Mouse (Mus musculus) embryonic facial prominence, embryonic 10.5 days (tissue): Measurements from ENCODE around the gene Ppp1r27. TPM values are rescaled to one million over a fixed set of nuclear protein-coding genes. Genes with fewer than 3 reads are reported as not detected.

Source experiments
- DNase-seq: peaks from one replicate; pipeline ENCODE4 v3.0.0-alpha.2; 2017; ENCODE audit warnings: low spot score
- H3K27ac ChIP-seq: fragments of 300-500 bp; sonication (generic); replicated peaks from 2 replicates; pipeline ENCODE4 v1.5.1; 2016; ENCODE audit warnings: mild to moderate bottlenecking
- H3K27me3 ChIP-seq: fragments of 300-500 bp; sonication (generic); replicated peaks from 2 replicates; pipeline ENCODE4 v1.6.1; 2016; ENCODE audit warnings: low read depth, mild to moderate bottlenecking; ENCODE audit not compliant: poor library complexity, severe bottlenecking
- H3K36me3 ChIP-seq: fragments of 300-500 bp; sonication (generic); replicated peaks from 2 replicates; pipeline ENCODE4 v1.6.1; 2016; ENCODE audit warnings: mild to moderate bottlenecking, moderate library complexity
- H3K4me1 ChIP-seq: fragments of 300-500 bp; sonication (generic); 2 replicates; pipeline ENCODE4 v1.6.1; 2016
- H3K4me3 ChIP-seq: fragments of 300-500 bp; sonication (generic); 2 replicates; pipeline ENCODE4 v1.5.1; 2016; ENCODE audit warnings: mild to moderate bottlenecking, moderate library complexity
- H3K9me3 ChIP-seq: fragments of 300-500 bp; sonication (generic); 2 replicates; pipeline ENCODE4 v1.6.1; 2016; ENCODE audit warnings: mild to moderate bottlenecking
- WGBS: fragments of 180-500 bp; shearing (Covaris S2); methylation state at CpG from one replicate; pipeline ENCODE4 v1.1.7; 2016; 5-methylcytosine and 5-hydroxymethylcytosine counted together
- polyA plus RNA-seq: library from polyadenylated mRNA; unstranded; fragments of >200 nt; fragmentation: Nextera tagmentation; extraction: Ambion mirVana; gene quantifications from 2 replicates; pipeline ENCODE4 v1.2.1, GENCODE M21; 2016

The Ppp1r27 gene
- polyA plus RNA-seq, 1 experiment from 2014 or later, result not detected

- 63% methylated on average over 7 of the region's 7 CpGs for WGBS
- H3K9me3 ChIP-seq, result peaks cover 5% of the 10 kb centered on the region; the same call in 1 of the 2 replicates
- peaks cover 68% of the 10 kb centered on the region for H3K36me3 ChIP-seq
- peak overlapping the region; percentile 92 for H3K4me3 ChIP-seq
- DNase-seq, result peak; percentile 19
- H3K27me3 ChIP-seq, result no peaks in the 10 kb centered on the region
- H3K4me1 ChIP-seq, result peaks cover 37% of the 10 kb centered on the region
- peak overlapping the region; percentile 96 for H3K27ac ChIP-seq
Measured at GRCm38 (mm10) chr11:120580190-120580589, 29.3 kb upstream of the Ppp1r27 start.

GRCm38 (mm10) chr11:120579316-120580107, 28.6 kb upstream of the Ppp1r27 start:
- peak overlapping the region; percentile 92 for H3K4me3 ChIP-seq
- peaks cover 61% of the 10 kb centered on the region for H3K36me3 ChIP-seq
- peaks cover 5% of the 10 kb centered on the region; the same call in 1 of the 2 replicates for H3K9me3 ChIP-seq
- no peaks in the 10 kb centered on the region for H3K27me3 ChIP-seq
- peak overlapping the region; percentile 96 for H3K27ac ChIP-seq
- H3K4me1 ChIP-seq, result peaks cover 41% of the 10 kb centered on the region
- peak; percentile 87 for DNase-seq
- WGBS, result 62% methylated on average over 15 of the region's 15 CpGs

DNA sequence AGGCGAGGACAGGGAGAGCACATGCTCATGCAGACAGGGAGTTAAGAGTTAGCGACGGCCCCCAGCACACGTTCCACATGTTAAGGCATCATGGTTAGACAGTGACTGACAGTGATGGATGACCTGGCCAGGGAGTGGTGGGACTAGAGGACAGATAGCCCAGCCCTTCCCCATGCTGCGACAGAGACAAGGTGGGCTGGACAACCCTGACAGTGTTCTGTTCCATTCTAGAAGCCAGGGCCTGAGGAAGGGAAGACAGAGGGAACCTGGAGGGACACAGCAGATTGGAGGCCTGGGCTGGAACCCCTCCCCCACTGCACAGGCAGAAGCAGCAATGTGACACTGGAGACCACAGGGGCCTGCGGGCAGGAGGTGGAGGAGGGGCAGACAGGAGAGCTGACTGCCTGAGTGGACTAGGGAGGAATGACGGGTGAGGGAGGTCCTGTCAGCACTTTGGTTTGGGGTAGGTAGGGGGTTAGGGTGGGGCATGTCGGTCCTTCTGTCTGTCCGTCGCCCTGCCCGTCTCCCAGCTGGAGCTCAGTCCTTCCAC, 27.8 kb upstream of the Ppp1r27 start:
- peak; percentile 49 for DNase-seq
- Histone ChIP-seq H3K4me1 (peaks cover 49% of the 10 kb centered on the region), H3K9me3 (peaks cover under 1% of the 10 kb centered on the region; the same call in 1 of the 2 replicates), H3K27ac (peak overlapping the region; percentile 66), H3K27me3 (no peaks in the 10 kb centered on the region), H3K4me3 (peak overlapping the region; percentile 92), H3K36me3 (peaks cover 54% of the 10 kb centered on the region)
- 75% methylated on average over 11 of the region's 11 CpGs for WGBS

DNA sequence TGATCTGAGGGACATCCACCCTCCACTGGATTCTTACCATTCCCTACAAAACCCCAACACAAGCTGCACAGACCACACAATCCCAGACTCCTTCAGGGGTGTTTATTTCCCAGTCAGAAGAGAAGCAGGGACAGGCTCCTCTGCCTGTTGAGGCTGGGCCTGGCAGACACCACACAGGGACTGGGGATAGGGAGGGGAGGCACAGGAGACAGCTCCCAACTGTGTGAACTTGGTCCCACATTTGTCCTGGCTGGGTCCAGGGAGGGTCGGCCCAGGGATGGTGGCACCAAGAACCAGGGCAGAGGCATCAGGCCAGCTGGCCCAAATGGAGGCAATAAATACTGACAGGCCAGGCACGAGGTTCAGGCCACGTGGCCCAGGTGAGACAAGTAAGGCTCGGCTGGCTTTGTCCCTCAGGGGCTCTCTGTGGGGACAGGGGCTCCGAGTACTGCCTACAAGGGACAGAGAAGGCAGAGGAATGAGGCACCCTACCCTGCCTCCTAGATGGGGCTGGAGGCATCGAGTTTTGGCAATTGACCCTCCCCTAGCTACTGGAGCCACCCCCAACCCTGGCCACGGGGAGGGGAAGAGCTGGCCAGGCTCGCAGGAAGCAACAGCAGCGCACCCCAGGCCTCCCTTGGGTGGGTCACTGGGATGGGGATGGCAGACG, 27.2 kb upstream of the Ppp1r27 start:
- Histone ChIP-seq H3K27me3 (no peaks in the 10 kb centered on the region), H3K36me3 (peaks cover 47% of the 10 kb centered on the region), H3K4me3 (peak overlapping the region; percentile 92), H3K4me1 (peaks cover 49% of the 10 kb centered on the region), H3K9me3 (no peaks in the 10 kb centered on the region), H3K27ac (peak overlapping the region; percentile 48; the same call in 1 of the 2 replicates)
- 88% methylated on average over 10 of the region's 10 CpGs for WGBS
- DNase-seq, result no peak

DNA sequence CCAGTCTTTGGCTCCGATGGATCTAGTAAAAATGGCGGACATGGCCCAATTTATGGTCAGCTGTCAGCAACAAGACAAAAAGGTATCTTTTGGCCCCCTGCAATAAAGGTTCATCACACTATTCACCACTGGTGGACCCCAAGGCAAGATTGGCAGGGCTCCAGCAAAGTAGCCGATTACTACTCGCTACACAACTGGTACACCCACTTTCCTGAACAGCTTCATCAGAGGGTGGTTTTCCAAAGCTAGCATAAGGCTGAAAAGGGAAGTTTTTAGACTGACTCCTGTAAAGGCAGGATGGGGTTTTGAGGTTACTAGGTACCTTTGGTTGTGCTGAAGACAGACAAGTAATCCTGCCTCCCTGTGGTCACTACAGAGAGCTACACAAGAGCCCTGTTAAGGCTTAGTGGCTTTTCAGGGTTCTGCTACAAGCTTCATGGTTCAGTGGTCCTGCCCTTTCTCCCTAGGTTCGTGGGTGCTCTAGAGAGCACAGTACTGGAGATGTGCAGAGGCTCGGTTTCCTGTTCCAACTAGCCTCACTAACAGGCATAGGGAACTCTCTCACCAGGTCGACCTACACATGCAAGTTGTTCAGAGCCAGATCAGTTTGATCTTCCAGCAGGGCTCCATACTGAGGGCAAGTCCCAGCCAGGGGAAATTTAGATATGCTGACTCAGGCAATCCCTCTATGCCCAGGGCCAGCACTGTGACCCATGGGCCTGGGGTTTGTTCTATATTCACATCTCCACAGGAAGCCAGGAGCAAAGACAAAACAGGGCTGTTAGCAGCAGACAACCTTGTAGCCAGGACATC, 26.5 kb upstream of the Ppp1r27 start:
- Histone ChIP-seq H3K4me1 (peaks cover 47% of the 10 kb centered on the region), H3K4me3 (peak overlapping the region; percentile 92; the same call in 1 of the 2 replicates), H3K9me3 (no peaks in the 10 kb centered on the region), H3K36me3 (peaks cover 42% of the 10 kb centered on the region), H3K27me3 (no peaks in the 10 kb centered on the region), H3K27ac (0 out of 2 replicates have a peak overlapping the region, but pooled peaks have one; percentile 48)
- WGBS, result 83% methylated on average over 7 of the region's 7 CpGs
- no peak for DNase-seq

GRCm38 (mm10) chr11:120576365-120576981, 25.5 kb upstream of the Ppp1r27 start:
- Histone ChIP-seq H3K4me3 (peak overlapping the region; percentile 19; the same call in 1 of the 2 replicates), H3K36me3 (peaks cover 45% of the 10 kb centered on the region), H3K27me3 (no peaks in the 10 kb centered on the region), H3K27ac (no peak overlapping the region), H3K4me1 (peaks cover 45% of the 10 kb centered on the region), H3K9me3 (no peaks in the 10 kb centered on the region)
- no peak for DNase-seq
- 90% methylated on average over 3 of the region's 3 CpGs for WGBS

GRCm38 (mm10) chr11:120575940-120576339, 25.0 kb upstream of the Ppp1r27 start:
- H3K4me3 ChIP-seq, result no peak overlapping the region
- no peak for DNase-seq
- no peaks in the 10 kb centered on the region for H3K9me3 ChIP-seq
- no peak overlapping the region for H3K27ac ChIP-seq
- H3K4me1 ChIP-seq, result peaks cover 49% of the 10 kb centered on the region
- H3K36me3 ChIP-seq, result peaks cover 50% of the 10 kb centered on the region
- H3K27me3 ChIP-seq, result no peaks in the 10 kb centered on the region

DNA sequence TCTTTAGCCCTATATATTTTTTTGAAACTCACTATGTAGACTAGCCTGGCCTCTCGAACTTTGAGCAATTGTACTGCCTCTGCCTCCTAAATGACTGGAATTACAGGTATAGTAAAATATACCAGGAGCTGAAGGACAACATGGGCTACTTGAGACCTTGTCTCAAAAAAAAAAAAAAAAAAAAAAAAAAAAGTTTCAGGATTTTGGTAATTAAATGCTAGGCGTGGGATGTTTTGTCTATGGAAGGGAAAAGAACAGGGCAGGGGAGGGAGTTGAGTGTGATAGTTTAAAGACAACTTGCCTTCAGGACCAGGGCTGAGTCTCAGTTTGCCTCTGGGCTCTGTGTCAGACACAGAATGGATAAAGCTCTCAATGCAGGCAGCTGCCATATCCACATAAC, 24.1 kb upstream of the Ppp1r27 start:
- DNase-seq, result no peak
- peaks cover 56% of the 10 kb centered on the region for H3K36me3 ChIP-seq
- peaks cover 48% of the 10 kb centered on the region for H3K4me1 ChIP-seq
- H3K9me3 ChIP-seq, result no peaks in the 10 kb centered on the region
- H3K27me3 ChIP-seq, result no peaks in the 10 kb centered on the region
- no peak overlapping the region for H3K27ac ChIP-seq
- WGBS, result 79% methylated on average over 2 of the region's 2 CpGs
- peak overlapping the region; percentile 64 for H3K4me3 ChIP-seq

DNA sequence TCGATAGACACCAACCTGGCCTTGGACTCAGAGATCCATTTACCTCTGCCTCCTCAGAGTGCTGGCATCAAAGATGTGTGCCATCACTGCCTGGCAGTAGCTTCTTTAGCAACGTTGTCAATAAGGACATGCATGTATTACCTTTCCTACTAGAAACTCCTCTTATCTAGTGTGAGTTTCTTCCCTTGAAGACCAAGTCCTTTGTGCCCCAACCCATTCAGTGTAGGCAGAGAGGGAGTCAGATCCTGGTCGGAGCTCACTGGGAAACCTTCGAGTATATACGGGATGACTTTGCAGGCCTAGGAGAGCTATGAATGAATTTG, 23.3 kb upstream of the Ppp1r27 start:
- peaks cover 40% of the 10 kb centered on the region for H3K4me1 ChIP-seq
- no peaks in the 10 kb centered on the region for H3K27me3 ChIP-seq
- 50% methylated on average over 5 of the region's 5 CpGs for WGBS
- peak overlapping the region; percentile 96 for H3K27ac ChIP-seq
- no peak for DNase-seq
- no peaks in the 10 kb centered on the region for H3K9me3 ChIP-seq
- H3K4me3 ChIP-seq, result peak overlapping the region; percentile 64
- H3K36me3 ChIP-seq, result peaks cover 56% of the 10 kb centered on the region

DNA sequence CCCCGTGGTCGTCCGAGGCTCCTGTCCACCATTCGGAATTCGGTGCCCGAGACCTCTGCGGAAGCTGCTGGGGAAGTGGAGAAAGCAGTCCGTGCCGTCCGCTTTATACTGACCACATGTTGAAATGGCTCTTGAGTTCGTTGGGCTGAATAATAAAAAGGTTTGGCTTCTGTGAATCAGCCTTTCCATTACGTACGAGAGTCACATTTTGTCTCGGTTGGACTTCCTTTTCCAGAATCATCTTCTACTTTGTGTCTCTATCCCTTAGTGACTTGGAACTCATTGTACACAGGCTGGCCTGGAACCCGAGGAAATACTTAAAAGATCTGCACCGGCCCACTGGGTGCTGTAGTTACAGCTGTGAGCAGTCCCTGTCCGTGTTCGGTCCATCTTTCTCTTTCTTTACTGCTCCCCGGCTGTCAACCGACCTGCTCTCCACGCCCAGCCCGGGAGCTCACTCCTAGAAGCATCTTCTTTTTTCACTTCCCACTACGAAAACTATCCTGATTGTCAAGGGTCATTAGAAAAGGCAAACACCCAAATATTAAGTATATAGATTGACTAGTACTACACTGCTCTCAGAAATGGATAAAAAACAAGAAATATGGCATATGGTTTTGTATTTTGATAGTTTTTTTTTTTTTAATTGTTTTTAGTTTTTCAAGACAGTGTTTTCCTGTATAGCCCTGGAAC, 22.8 kb upstream of the Ppp1r27 start:
- peak; percentile 23 for DNase-seq
- no peaks in the 10 kb centered on the region for H3K27me3 ChIP-seq
- H3K9me3 ChIP-seq, result no peaks in the 10 kb centered on the region
- H3K4me3 ChIP-seq, result peak overlapping the region; percentile 64
- H3K36me3 ChIP-seq, result peaks cover 56% of the 10 kb centered on the region
- under 1% methylated on average over 23 of the region's 23 CpGs for WGBS
- H3K4me1 ChIP-seq, result peaks cover 35% of the 10 kb centered on the region
- peak overlapping the region; percentile 96 for H3K27ac ChIP-seq

GRCm38 (mm10) chr11:120572752-120573584, 22.0 kb upstream of the Ppp1r27 start, which contains the start of gene P4hb:
TSS of gene P4hb (minus strand) at chr11:120573253.
- peaks cover 56% of the 10 kb centered on the region for H3K36me3 ChIP-seq
- WGBS, result under 1% methylated on average over 94 of the region's 94 CpGs
- no peaks in the 10 kb centered on the region for H3K27me3 ChIP-seq

More at GRCm38 (mm10) chr11:120572752-120573584, 22.0 kb upstream of the Ppp1r27 start, which contains the start of gene P4hb:
- H3K4me1 ChIP-seq, result peaks cover 30% of the 10 kb centered on the region
- H3K27ac ChIP-seq, result peak within 1 kb of the TSS; percentile 96
- peak; percentile 100 for DNase-seq
- no peaks in the 10 kb centered on the region for H3K9me3 ChIP-seq
- peak within 1 kb of the TSS; percentile 64 for H3K4me3 ChIP-seq
